Mouse (Mus musculus): ENCODE data around the gene Abhd15.
"Not testable (repeated sequence)": the region's sequence is repeated elsewhere in the genome, so short reads cannot be mapped to it uniquely, and the experiment has no call there.

Abhd15 gene

DNA sequence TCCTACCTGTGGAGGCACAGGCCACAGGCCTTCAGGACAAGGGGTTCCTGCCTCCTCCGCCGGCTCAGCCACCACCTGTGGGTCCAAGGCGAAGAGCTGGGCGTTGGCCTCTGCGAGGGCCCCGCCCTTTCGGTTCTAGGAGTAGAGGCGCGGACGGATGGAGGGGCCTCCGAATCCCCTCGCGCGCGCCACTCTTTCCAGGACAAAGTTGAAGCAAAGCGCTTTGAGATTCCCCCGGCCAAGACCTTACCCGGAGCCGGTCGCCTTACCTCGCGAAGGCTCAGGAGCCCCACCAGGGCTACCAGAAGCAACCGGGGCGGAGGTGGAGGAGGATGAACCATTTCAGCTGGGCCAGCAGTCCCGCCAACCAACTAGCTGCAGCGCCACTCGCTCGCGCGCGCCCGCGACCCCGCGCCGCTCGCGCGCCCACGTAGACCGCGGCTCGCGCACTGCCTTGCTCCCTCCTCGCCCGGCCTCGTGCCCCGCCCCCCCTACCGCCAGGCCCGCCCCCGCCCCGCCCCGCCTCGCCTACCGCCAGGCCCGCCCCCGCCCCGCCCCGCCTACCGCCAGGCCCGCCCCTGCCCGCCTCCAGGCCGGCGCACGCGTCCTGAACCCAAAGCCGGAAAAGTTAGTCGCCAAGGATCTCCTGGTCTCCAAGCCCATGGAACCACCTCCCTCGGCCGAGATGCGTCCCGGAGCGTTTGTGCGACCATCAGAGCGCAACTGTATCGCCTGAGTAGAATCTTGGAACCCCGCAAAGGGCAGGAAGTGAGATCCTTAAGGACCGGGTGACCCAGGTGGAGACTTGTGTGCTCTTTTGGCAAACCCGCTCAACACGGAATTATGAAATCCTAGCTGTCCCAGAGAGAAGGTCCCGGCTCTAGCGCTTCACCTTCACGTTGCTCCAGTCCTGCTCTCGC, 1.8 kb upstream of the Abhd15 start:
- DNase-seq (ENCODE audit: low spot score), result no peak

DNA sequence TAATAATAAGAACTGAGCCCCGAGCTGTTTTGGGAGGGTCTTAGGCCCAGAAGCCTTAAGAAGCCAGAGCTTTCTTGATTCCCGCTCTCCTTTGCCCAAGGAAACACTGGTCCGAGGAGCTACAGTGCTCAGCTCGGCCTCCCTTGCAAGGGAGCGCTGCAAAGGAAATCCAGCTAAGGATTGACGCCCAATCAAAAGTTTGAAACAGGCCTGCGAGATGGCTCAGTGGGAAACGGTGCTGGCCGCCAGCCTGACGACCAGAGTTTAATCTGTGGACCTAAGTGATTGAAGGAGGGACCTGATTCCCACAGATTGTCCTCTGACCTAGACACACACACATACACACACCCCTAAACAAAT, 1.1 kb upstream of the Abhd15 start:
- DNase-seq (ENCODE audit: low spot score), result no peak

- DNase-seq (ENCODE audit: low spot score), result no peak
Observed at GRCm38 (mm10) chr11:77514281-77514831, 565 bp upstream of the Abhd15 start.

GRCm38 (mm10) chr11:77515637-77516552, 974 bp downstream of the Abhd15 start, which contains the start of gene Trp53i13:
Trp53i13 (minus strand) TSS chr11:77515980.
- no peak for DNase-seq (ENCODE audit: low spot score)

DNA sequence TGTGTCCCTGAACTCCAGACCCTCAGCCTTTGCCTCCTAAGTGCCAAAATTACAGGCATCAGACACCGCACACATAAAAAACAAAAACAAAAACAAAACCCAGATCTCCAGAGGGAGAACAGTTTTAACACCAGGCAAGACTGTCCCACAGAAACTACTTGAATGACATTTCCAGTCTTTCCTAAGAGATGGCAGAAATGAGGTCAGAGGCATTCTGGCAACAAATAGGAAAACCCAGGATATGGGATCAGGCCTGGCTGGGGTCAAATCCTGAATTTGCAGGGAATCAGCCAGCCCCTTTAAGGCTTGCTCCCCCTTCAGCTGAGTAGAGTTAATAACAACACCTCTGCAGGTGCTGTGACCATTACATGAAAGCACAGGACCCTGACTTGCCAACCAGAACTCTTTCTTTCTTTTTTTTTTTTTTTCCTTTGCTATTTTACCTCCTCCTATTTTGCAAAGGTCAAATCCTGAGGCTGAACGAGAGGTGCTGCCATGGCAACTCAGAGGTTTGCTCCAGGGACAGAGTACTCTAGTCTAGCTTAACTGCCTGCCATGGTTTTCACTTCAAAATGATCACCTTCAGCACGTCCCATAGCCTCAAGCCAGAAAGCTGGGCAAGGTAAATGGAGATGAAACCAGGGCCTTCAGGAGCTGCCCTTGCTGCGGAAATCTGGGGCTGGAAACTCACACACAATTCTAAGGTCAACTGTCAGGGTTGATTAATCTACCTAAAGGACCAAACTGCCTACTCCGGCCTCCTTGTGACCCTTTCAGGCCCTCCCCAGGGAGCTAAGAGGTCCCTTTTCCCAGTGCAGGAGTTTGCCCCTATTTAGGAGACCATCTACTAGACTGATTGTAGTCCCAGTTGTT, 1.9 kb downstream of the Abhd15 start:
- DNase-seq (ENCODE audit: low spot score), result no peak

- DNase-seq (ENCODE audit: low spot score), result no peak
Observed at GRCm38 (mm10) chr11:77518051-77518798, 3.3 kb downstream of the Abhd15 start.

GRCm38 (mm10) chr11:77519043-77519442, 4.1 kb downstream of the Abhd15 start, which contains the start of gene Gm10392:
Gm10392 (minus strand) TSS chr11:77519198.
- DNase-seq (ENCODE audit: low spot score), result no peak

DNA sequence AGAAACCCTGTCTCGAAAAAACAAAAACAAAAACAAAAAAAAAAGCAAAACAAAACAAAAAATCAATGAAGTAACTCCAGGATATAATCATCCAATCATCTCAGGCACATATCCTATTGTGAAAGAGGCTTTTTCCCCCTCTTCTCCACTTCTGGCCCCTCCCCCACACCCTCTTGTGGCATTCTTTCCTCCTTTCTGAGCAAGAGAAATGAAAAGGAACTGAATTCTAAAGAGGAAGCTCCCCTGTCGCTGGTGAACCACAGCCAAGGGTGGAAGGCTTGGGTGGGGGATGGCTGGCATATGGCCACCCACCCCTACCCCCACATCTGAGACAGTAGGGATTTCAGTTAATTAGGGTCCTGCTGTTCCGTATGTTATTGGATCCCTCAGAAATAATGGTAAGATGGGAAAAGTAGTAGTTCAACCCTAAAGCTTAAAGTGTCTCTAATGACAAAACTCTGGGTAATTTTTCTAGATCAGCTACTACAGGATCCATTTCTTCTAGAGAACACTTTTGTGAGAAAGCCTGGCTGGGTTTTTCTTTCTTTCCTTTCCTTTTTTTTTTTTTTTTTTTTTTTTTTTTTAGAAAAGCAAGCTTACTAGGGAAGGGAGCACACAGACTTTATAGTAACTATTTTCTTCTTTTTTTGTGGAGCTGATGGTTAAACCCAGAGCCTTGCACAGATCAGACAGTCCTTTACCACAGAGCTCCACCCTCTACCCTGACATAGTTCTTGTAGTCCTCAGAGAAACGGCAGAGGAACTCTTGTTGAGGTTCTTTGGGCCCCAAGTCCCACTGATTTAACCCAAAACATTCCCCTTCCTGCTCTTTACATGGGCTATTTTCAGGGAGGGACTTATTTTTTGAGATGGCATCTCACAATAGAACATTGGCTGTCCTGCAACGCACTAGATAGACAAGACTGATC, 5.9 kb downstream of the Abhd15 start:
- DNase-seq (ENCODE audit: low spot score), result no peak

GRCm38 (mm10) chr11:77525804-77526486, 11.0 kb downstream of the Abhd15 start:
- DNase-seq (ENCODE audit: low spot score), result no peak

DNA sequence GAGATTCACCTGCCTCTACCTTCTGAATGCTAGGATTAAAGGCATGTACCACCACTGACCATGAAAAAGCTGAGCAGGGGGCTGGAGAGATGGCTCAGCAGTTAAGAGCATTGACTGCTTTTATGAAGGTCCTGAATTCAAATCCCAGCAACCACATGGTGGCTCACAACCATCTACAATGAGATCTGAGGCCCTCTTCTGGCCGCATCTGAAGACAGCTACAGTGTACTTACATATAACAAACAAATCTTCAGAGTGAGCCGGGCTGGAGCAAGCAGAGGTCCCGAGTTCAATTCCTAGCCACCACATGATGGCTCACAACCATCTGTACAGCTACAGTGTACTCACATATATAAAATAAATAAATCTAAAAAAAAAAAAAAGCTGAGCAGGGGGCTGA, 13.5 kb downstream of the Abhd15 start:
- DNase-seq (ENCODE audit: low spot score), result not testable (repeated sequence)

- no peak for DNase-seq (ENCODE audit: low spot score)
Observed at GRCm38 (mm10) chr11:77529644-77530043, 14.7 kb downstream of the Abhd15 start.

DNA sequence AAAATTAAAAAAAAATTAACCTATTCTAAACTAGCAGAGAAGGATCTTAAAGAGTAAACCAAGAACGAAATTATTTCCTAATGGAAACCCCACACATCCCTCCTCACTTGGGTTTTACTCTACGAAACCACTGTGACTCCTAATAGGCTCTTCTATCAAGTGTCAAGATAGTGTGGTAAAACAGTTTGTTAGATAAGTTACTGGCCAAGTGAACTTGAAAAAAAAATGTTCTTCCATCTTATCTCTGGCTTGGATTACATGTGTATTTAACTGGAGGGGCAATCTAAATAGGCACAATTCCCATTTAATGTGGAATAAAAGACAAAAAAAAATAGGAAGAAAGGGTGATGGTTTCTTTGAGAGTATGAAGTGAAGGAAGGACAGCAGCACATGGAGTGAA, 15.9 kb downstream of the Abhd15 start:
- no peak for DNase-seq (ENCODE audit: low spot score)

- no peak for DNase-seq (ENCODE audit: low spot score)
Observed at GRCm38 (mm10) chr11:77532202-77532846, 17.4 kb downstream of the Abhd15 start.

GRCm38 (mm10) chr11:77545261-77545660, 30.3 kb downstream of the Abhd15 start:
- no peak for DNase-seq (ENCODE audit: low spot score)

DNA sequence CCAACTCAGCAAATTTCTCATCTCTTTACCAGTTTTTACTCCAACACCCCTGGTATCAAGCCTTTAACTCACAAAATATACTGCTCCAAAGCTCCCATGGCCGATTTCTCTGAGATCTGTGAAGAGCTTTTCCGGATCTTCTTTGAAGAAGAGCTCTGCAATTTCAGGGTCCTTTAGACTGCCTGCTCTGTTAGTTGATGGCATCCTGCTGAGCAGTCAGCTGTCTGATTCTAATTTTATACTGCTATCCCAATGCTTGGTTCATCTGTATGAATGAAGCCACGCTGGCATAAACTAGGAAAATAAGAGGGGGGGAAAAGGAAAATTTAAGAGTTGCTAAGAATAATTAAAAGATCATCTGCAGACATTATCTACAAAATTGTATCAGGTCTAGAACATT, 70.3 kb downstream of the Abhd15 start:
- no peak for DNase-seq (ENCODE audit: low spot score)
